Mouse (Mus musculus): Measurements from ENCODE around the gene Fhad1.

Gene Fhad1

DNA sequence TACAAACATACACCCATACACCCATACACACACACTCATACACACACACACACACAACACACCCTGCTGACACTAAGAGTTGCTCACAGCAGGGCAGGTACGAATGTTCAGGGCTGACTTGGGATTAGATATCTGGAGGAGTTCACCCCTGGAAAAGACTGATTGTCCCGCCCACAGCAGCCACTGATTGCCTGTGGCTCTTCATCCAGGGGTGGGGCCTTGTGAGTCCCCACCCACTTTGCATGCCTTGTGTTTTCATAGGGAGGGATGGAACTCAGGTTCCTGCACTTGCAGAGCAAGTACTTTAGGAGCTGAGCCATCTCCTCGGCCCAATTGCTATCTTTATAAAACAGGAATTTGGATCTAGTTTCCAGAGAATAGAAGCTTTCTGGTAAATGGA lies 33.4 kb downstream of the Fhad1 start:
- in situ Hi-C loops (cut with MboI, MseI) = loop anchor here in 1 of 2 experiments (10.0 kb wide), 1 partner anchor 373 kb away; no protein-coding TSS in a partner anchor

- in situ Hi-C loops (cut with MboI, MseI) = loop anchor here (10.0 kb wide), 2 partner anchors 126 to 1884 kb away; no protein-coding TSS in a partner anchor
Measured at GRCm38 (mm10) chr4:141978582-141978981, 36.3 kb downstream of the Fhad1 start.

GRCm38 (mm10) chr4:141977346-141977745 lies 37.5 kb downstream of the Fhad1 start:
- in situ Hi-C loops (cut with MboI, MseI) = loop anchor here (10.0 kb wide), 2 partner anchors 127 to 1883 kb away; no protein-coding TSS in a partner anchor

DNA sequence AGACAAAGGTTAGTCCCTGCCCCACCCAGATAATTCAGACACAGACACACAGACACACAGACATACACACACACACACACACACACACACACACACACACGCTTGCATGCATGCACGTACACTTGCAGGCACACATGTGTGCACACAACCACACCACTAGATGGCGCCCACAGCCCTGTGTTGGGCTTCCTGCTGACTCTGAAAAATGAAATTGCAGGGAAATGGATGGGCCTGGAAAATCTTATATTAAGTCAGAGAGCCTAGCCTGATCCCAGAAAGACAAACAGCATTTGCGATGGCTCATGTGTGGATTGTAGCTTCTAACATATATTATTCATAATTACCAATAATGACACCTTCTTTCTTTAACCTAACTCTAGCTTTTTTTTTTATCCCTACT lies 38.7 kb downstream of the Fhad1 start:
- in situ Hi-C loops (cut with MboI, MseI) = loop anchor here (10.0 kb wide), 2 partner anchors 129 to 1881 kb away; no protein-coding TSS in a partner anchor

DNA sequence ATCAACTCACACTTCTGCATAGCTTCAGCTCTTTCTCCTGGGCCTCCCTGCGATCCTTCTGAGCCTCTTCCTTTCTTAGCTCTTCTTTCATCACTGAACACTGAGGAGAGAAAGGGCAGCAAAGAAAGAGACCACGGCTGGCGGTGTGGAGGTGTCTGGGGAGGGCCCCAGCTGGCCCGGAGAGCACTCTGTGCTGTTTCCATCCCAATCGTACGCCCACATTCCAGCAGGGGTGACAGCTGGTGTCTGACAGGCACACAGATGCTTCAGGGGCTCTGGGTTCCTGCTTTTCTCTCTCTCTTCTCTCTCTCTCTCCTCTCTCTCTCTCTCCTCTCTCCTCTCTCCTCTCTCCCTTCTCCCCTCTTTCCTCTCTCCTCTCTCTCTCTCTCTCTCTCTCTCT lies 50.3 kb downstream of the Fhad1 start:
- in situ Hi-C loops (cut with MboI, MseI) = no loop called here

GRCm38 (mm10) chr4:141963907-141964306 lies 51.0 kb downstream of the Fhad1 start:
- in situ Hi-C loops (cut with MboI, MseI) = no loop called here

DNA sequence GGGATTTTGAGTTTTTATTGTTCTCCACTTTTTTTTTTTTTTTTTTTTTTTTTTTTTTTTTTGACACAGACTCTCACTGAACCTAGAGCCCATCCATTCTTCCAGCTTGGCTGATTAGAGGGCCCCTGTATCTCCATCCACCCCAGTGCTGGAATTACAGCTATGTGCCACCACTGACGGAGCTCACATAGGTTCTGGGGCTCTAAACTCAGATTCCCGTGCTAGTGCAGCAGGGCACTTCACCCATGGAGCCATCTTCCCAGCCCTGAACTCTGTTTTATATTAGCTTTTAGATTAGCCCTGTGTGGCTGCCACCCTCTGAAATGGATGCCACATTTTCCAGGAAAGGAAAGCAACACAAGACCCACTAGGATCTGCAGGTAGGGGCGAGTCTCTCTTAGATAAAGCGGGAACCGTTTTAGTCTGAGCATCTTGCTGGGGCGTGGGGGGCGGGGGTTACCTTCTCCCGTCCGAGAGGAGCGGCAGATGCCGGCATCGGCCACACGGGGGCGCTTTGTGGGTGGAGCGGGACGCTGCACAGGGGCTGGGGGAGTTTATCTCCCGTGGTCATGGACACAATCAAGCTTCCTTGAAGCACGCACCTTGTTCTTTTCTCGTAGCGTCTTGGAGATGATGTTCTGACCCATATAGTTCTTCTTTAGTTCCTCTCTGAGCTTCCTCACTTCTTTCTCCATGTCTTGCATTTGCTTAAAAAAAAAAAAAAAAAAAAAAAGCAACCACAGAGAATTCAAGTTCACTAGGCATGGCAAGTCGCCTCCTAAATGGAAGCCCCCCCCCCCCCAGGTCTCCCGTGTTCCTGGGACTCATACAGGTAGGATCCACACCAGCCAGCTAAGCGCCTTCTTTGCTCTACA lies 51.8 kb downstream of the Fhad1 start:
- in situ Hi-C loops (cut with MboI, MseI) = no loop called here

DNA sequence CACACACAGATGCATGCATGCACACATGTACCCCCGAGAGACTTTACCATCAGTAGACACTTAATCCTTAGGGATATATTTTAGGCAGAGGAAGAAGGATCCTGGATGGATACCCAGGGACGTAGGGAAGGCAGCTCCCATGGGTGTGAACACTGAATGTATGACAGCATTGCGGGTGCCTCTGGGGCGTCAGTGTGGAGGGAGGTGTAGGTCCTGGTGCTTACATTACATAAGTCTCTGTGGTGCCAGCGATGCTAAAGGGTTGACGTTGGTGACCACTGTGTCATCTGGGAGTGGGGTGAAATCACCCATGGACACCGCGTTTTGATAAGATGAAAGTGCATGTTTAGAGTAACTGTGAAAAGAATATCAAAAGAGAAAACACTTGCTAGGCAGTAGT lies 54.8 kb downstream of the Fhad1 start:
- in situ Hi-C loops (cut with MboI, MseI) = no loop called here

- in situ Hi-C loops (cut with MboI, MseI) = loop anchor here in 1 of 2 experiments (10.0 kb wide), 1 partner anchor 1205 kb away; no protein-coding TSS in a partner anchor
Measured at GRCm38 (mm10) chr4:141959615-141960014, 55.3 kb downstream of the Fhad1 start.

- in situ Hi-C loops (cut with MboI, MseI) = loop anchor here in 1 of 2 experiments (10.0 kb wide), 1 partner anchor 1206 kb away; no protein-coding TSS in a partner anchor
Measured at GRCm38 (mm10) chr4:141958614-141959375, 56.1 kb downstream of the Fhad1 start.

DNA sequence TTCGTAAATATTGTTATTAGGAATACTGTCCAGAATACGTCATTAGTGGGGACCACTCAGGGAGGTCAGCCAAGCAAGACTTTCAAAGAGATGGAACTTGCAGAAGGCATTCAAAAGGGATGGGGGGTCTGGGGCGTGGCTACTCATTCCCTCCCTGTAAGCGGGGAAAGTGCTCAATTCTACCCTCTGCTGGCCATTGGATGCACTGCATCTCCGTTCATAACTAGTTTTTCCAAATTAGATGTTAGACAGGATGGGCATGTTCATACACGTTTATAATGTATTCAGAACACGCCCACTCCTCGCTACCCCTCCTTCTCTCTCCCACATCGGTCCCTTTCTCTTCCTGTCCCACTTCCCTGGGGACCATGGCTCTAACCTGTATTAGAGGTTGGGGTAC lies 56.7 kb downstream of the Fhad1 start:
- in situ Hi-C loops (cut with MboI, MseI) = loop anchor here in 1 of 2 experiments (10.0 kb wide), 1 partner anchor 1207 kb away; no protein-coding TSS in a partner anchor

DNA sequence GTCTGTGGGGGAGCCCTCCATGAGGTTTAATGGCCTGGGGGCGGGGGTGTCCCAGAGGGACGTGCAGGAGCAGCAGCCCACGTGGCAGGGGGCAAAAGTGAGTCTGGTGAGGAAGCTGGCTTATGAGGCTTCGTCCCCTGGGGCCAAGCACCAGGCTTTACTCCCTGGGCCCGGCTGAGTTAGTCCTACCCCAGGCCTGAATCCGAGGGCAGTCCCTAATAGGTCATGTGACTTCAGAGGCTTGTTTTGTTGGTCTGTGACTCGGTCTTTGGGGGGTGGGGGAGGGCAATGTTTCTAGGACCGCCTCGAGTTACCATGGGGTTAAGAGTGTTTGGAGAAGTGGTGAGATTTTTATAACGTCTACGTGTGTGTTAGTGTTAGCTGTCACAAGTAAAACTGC lies 57.1 kb downstream of the Fhad1 start:
- in situ Hi-C loops (cut with MboI, MseI) = loop anchor here in 1 of 2 experiments (10.0 kb wide), 1 partner anchor 1207 kb away; no protein-coding TSS in a partner anchor

GRCm38 (mm10) chr4:141956931-141957330 lies 58.0 kb downstream of the Fhad1 start:
- in situ Hi-C loops (cut with MboI, MseI) = loop anchor here in 1 of 2 experiments (10.0 kb wide), 1 partner anchor 1208 kb away; no protein-coding TSS in a partner anchor

- in situ Hi-C loops (cut with MboI, MseI) = loop anchor here in 1 of 2 experiments (10.0 kb wide), 1 partner anchor 1210 kb away; no protein-coding TSS in a partner anchor
Measured at GRCm38 (mm10) chr4:141954770-141955720, 59.8 kb downstream of the Fhad1 start.

GRCm38 (mm10) chr4:141953859-141954258 lies 61.0 kb downstream of the Fhad1 start:
- in situ Hi-C loops (cut with MboI, MseI) = loop anchor here in 1 of 2 experiments (10.0 kb wide), 1 partner anchor 1211 kb away; no protein-coding TSS in a partner anchor

- in situ Hi-C loops (cut with MboI, MseI) = loop anchor here in 1 of 2 experiments (10.0 kb wide), 1 partner anchor 1212 kb away; no protein-coding TSS in a partner anchor
Measured at GRCm38 (mm10) chr4:141953291-141953690, 61.6 kb downstream of the Fhad1 start.

- in situ Hi-C loops (cut with MboI, MseI) = loop anchor here in 1 of 2 experiments (10.0 kb wide), 1 partner anchor 1212 kb away; no protein-coding TSS in a partner anchor
Measured at GRCm38 (mm10) chr4:141952824-141953223, 62.1 kb downstream of the Fhad1 start.

- in situ Hi-C loops (cut with MboI, MseI) = loop anchor here in 1 of 2 experiments (10.0 kb wide), 1 partner anchor 1213 kb away; no protein-coding TSS in a partner anchor
Measured at GRCm38 (mm10) chr4:141952114-141952513, 62.8 kb downstream of the Fhad1 start.

- in situ Hi-C loops (cut with MboI, MseI) = no loop called here
Measured at GRCm38 (mm10) chr4:141949436-141949835, 65.4 kb downstream of the Fhad1 start.

DNA sequence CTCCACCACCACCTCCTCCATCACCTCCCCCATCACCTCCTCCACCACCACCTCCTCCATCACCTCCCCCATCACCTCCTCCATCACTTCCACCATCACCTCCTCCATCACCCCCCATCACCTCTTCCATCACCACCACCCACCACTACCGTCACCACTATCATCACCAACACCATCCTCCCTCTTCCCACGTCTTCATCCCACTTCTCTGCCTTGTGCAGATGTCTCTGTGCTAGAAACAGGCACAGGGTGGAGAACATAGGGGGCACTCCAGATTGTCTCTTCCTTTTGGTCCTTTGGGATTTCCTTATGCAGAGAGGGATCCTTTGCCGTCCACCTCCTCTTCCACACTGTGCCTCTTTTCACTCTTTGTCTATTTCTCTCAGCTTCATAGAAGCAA lies 66.1 kb downstream of the Fhad1 start:
- in situ Hi-C loops (cut with MboI, MseI) = no loop called here

Measured in T-helper 17 cell (primary cell).